Mouse (Mus musculus) lung, postnatal 25 days (tissue): Measurements from ENCODE around the gene Rapgef4.

Source experiments
- DNase-seq: peaks from one replicate; pipeline ENCODE4 v3.0.0; 2022; ENCODE audit warnings: low spot score

The Rapgef4 gene

DNA sequence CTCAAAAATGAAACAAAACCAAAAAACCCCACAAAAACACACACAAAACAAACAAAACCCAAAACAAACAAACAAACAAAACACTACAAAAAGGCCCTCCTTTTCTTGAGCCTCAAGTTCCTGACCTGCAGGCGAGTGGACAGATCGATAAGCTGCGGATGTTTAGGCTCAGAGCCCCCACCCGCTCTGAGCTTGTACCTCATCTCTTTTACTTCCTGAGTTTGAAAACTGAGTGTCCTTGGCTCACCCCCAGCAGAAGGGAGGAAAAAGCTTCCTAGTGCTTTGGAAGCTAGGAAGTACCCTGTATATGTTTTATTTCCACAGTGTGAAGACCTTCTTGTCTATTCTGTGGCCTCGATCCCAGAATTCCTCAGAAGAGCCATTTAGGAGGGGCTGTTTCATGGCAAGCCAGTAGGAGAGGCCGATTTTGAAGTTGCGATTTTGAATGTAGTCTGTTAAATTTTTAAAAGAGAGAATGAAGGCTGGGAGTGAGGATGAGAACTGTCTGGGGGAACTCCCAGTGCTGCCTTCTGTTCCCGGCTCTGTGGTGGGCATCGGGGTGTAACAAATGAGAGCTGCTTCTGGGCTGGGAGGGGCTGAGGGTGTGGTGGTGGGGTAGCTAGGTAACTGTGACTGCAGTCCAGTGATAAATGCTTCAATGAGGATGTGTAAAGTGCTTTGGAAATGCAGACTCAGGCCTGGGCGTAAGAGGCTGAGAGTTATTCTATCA lies 2.0 kb downstream of the Rapgef4 start:
- DNase-seq = peak; percentile 41

DNA sequence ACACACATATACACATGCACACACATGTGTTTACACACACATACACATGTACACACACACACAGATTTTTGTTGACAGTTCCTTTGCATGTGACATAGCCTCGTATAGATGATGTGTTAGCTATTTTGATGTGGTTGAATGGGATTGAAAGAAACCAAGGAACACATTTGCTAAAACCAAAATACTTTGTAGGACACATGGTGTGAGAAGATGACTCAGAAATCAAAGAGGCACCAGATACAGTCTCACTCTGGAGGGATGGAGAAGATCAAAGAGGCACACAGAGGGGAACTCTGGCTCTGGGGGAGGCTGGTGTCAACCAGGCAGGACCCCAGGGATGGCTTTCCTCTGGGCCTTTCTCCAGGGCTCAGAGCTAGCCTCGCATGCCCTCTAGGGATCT lies 4.7 kb downstream of the Rapgef4 start:
- no peak for DNase-seq

- no peak for DNase-seq
Observed at GRCm38 (mm10) chr2:71986276-71986848, 5.3 kb downstream of the Rapgef4 start.

GRCm38 (mm10) chr2:71988572-71988971 lies 7.5 kb downstream of the Rapgef4 start:
- no peak for DNase-seq

GRCm38 (mm10) chr2:71992129-71992528 lies 11.1 kb downstream of the Rapgef4 start:
- no peak for DNase-seq

GRCm38 (mm10) chr2:71993729-71994423 lies 12.8 kb downstream of the Rapgef4 start:
- DNase-seq = no peak

- DNase-seq = no peak
Observed at GRCm38 (mm10) chr2:71998531-71998930, 17.5 kb downstream of the Rapgef4 start.

DNA sequence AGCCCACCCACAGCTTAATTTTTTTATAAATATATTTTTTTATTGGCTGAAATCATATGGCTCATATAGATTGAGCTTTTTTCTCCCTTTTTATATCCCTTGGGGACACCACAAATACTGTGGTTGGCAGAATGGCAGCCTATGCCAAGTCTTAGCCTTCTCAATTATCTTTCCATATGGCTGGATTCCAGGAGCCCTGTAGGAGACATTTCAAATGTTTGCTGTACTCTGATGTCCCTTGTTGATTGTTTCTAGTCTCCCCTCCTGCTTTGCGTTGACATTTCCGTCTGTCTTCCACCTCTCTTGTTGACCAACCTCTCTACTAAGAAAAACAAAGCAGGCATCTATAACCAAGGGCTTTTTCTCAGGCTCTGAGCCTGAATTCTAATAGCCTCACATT lies 19.1 kb downstream of the Rapgef4 start:
- DNase-seq = no peak

DNA sequence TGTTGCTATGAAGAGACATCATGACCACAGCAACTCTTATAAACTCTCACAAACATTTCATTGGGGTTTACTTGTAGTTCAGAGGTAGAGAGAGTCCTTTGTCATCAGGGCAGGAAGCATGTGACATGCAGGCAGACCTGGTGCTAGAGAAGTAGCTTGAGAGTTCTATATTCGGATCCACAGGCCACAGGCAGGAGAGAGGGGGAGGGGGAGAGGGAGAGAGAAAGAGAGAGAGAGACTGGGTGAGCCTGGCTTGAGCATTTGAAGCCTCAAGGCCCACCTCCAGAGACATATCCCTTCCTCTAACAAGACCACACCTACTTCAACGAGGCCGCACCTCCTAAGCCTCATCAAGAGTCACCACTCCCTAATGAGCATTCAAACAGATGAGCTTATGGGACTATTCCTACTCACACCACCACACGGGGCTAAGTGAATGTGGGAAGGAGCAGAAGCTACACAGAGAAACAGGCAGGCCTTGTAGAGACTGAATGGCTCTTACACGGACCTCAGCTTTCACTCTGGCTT lies 21.9 kb downstream of the Rapgef4 start:
- DNase-seq = no peak

GRCm38 (mm10) chr2:72003756-72004525 lies 22.9 kb downstream of the Rapgef4 start:
- DNase-seq = no peak

DNA sequence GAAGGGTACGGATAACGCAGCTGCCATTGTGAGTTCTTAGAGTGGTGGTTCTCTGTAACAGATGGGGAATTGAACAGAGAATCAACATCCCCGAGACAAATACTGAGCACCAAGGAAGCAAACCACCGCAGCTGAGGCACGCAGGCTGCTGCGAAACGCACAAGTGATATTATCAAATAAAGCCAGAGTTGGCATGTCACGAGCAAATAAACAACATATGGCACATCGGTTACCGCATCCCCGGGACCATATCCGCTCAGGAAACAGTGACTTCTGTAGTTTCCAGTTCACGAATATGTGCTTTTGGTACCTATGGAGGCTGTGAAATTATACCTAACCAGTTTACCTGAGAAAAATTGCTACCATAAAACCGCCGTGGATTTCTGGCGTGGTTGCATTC lies 24.0 kb downstream of the Rapgef4 start:
- DNase-seq = no peak

- DNase-seq = peak; percentile 21
Observed at GRCm38 (mm10) chr2:72009446-72010218, 28.6 kb downstream of the Rapgef4 start.

- no peak for DNase-seq
Observed at GRCm38 (mm10) chr2:72015366-72015765, 34.3 kb downstream of the Rapgef4 start.

GRCm38 (mm10) chr2:72016013-72016412 lies 35.0 kb downstream of the Rapgef4 start:
- no peak for DNase-seq

- DNase-seq = no peak
Observed at GRCm38 (mm10) chr2:72017168-72017567, 36.1 kb downstream of the Rapgef4 start.

GRCm38 (mm10) chr2:72018736-72019135 lies 37.7 kb downstream of the Rapgef4 start:
- no peak for DNase-seq

GRCm38 (mm10) chr2:72020755-72021154 lies 39.7 kb downstream of the Rapgef4 start:
- DNase-seq = no peak

DNA sequence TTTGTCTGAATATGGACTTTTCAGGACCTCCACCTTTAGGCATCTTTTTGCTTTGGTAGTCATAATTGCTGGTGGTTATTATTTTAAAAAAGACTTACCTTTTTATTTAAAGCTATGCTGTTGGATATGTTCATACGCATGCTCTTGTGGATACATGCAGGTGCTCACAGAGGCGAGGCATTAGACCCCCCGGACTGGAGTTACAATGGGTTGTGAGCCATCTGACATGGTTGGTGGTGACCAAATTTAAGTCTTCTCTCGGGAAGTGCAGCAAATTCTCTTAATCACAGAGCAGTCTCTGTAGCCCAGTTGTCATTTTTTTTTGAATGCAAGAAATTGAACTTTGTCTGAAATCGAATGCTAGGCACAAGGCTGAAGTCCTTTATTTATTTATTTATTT lies 40.4 kb downstream of the Rapgef4 start:
- no peak for DNase-seq

GRCm38 (mm10) chr2:72021845-72022244 lies 40.8 kb downstream of the Rapgef4 start:
- peak; percentile 20 for DNase-seq

- no peak for DNase-seq
Observed at GRCm38 (mm10) chr2:72023791-72024190, 42.8 kb downstream of the Rapgef4 start.

DNA sequence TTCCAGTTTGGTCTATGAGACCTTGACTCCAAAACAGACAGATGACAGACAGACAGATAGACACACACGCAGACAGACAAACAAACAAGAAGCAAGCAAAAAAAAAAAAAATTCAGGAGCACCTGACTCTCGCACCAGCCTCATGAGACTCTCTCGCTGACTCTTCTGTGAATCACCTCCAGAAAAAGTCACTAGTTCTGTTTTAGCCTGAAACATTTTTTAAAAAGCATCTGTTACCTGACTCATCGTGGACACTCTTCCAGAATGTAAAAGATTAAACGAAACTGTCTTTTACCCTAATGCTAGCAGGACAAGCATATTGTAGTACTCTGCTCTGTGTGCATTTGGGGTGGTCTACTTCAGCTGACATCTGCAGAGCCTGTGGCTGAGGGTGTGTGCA lies 44.6 kb downstream of the Rapgef4 start:
- no peak for DNase-seq

DNA sequence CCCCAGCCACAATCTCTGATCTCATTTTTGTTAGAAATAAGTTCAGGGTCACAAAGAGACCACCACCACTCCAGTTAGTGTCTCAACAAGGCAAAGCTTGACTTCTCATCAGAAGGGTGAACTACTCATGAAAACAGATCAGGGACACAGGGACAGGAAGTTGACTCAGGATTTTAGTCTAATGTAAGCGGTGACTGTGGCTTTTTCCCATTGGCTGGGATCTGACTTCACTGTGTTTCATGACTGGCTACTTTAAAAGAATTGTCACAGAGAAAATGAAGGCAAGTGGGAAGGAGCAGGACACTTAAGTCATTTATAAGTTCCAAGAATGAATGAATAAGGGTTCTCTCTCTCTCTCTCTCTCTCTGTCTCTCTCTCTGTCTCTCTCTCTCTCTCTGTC lies 45.5 kb downstream of the Rapgef4 start:
- DNase-seq = no peak
